Mouse (Mus musculus) retina, embryonic 14.5 days (tissue): ENCODE results near the gene Slc39a11.
A peak's percentile ranks its signal among the peaks of the same experiment; 100 is the strongest.

Experiments
- DNase-seq: peaks from one replicate; pipeline ENCODE4 v3.0.0-alpha.2; 2015; ENCODE audit warnings: low spot score

Gene Slc39a11

DNA sequence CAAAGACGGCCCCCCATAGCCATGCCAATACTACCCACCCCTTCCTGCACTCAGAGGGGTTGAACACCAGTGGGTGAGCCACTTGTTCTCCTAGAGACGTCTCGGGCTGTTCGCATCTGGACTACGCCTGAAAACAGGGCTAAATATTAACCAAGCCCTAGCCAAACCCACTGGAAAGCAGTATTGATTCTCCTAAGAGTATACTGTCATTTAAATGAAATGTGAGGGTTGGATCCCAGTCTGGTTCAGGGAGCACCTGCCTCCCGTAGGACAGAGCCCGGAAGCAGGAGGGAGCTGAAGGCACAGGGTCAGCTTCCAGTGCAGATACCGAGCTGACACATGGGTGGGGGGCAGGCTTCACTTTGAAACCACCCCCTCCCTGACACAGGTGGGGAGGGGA lies 18.0 kb downstream of the Slc39a11 start:
- no peak for DNase-seq

DNA sequence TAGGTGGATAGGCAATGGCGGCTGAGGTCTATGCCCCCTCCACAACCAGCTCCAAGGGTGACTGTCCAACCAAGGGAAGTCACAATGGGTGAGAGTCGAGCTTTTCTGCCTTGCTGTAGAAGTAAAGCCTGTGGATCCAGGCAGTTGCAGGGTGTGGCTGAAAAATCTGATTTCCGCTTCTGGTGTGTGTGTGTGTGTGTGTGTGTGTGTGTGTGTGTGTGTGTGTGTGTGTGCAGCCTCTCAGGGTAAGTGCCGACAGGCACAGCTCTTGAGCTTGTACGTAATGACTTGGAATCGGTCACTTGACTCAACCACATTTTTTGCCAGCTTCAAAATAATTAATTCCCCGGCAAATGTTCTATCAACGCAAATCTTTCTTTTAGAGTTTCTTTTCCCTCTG lies 18.6 kb downstream of the Slc39a11 start:
- DNase-seq: no peak

DNA sequence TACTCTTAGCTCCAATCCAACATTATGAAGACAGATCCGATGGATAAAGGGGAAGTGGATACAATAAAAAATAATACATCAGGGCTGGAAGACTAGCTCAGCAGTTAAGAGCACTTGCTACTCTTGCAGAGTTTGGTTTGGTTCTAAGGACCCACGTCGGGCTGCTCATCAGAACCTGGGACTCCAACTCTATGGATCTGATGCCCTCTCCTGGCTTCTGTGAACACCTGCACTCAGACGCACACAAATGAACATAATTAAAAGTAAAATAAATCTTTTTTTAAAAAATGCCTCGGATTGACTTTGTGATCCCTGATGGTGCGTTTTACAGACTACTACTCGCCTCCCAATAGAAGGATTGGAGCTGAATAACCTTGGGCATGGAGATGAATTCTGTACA lies 19.2 kb downstream of the Slc39a11 start:
- peak; percentile 27 for DNase-seq

DNA sequence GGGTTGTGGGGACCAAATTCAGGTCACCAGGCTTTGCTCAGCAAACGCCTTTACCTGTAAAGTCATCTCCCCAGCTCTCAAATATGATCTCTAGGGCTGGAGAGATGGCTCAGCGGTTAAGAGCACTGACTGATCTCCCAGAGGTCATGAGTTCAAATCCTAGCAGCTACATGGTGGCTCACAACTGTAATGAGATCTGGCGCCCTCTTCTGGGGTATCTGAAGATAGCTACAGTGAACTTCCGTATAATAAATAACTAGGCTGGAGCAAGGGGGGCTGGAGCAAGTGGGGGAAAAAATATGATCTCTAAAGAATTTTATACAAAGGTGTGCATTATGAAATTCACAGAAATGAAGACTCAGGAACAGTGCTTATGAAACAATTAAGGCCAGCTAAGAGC lies 22.1 kb downstream of the Slc39a11 start:
- DNase-seq: peak; percentile 67

DNA sequence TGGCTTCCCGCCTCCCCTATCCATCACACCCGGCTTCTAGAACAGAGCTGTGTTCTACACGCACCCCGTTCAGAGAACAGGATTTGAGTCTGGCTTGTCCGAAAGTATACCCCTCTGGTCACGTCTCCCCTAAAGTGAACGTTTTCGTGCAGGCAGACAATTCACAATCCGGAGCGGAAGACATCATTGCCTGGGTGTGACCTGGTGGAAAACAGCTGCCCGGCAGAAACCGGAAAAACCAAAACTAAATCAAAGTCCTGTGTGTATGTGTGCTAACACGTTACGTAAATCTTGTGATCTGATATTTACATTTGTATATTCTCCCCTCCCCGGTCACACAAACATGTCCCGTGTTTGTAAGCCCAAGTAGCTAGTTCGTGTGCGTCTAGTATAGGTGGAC lies 24.4 kb downstream of the Slc39a11 start:
- no peak for DNase-seq

DNA sequence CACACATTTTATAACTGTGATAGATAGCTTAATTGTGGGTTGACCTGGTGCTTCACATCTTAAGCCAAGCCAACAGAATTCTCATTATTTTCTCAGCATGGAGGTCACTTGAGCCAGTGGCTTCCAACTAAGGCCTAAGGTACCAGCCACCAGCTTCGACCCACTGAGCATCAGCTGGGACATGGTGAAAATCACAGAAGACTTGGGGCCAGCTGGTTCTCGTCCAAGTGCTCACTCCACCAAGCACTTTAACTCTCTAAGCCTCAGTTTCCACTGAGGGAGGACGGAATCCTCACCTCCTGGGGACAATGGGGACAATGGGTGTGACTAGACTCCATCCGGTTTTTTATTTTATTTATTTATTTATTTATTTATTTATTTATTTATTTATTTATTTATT lies 27.9 kb downstream of the Slc39a11 start:
- DNase-seq: no peak

DNA sequence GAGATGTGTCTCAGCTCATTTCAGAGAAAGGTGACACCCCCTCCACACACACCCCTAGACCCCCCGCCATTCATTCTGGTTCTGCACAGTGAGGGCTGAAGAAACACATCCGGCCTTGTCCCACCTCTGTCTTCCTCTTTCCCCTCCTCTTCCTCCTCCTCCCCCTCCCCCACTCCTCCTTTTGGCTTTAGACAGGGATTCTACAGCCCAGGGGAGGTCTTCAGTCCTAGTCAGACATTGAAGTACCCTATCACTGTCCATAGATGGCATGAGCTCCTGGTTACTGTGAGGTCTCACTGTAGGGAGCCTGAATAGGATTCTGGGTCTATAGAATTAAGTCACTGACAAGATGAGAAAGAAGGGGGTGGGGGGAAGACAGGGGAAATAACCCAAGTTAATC lies 28.9 kb downstream of the Slc39a11 start:
- no peak for DNase-seq

DNA sequence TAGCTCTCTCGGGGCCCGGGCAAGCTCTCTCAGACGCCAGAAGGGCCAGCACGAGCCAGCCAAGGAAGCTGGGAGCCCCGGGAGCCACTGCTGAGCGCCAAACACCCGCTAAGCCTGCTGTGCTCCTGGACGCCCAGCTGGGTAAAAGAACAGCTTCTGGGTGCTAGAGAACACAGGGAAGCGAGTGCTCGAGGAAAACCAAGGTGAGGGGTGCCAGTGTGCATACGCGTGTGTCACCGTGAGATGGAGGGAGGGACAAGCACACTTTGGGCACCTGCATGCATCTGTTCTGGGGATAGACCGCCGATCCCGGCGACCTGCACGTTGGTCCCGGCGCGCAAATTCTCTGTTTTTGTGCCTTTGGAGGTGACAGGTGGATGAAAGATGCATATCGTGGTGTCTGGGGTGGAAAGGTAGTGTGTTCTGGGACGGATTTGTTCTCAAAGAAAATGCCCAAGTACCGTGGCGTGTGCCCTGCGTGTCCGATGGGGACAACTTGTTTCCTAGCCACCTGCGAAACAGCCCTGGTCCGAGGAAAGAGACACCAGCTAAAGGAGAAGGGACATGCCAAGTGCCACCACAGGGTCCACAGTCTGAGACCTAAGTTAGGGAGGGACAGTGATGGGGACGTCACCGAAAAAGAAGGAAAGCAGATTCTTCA lies 30.3 kb downstream of the Slc39a11 start:
- no peak for DNase-seq

DNA sequence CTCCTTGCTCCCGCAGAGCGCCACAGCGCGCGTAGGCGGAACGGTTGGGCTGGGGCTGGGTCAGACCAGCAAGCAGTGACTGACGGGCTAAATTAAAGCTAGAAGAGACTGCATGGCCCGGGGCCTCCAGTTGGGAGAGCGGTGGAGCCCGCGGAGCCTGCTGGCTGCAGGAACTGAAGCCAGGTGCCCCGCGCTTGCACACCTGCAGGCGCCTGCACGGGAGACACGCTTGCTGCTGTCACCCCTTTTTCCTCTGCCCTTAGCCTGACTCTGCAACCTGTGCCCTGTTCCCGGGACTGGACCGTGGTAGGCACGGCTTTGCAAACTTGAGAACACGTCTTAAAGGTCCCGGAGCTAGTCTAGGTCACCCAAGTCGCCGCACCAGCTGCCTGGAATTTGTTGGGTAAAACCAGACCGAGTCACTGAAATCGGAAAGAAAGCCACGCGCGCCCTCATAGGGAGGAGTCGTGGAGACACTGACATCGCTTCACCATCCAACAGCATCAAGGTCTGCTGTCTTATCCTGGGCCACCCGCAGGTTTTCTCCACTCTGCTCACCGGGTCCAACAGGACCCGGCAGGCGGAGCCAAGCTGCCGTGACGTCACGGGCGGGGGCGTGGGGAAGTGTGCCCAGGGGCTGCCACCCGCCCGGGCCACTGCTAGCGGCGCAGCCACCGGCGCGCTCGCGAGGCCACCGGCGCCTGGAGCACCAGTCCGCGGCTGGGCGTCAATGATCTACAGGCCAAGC lies 31.0 kb downstream of the Slc39a11 start, which contains the start of gene Sstr2:
Gene Sstr2 (plus strand): TSS at position 671 of the 748 bp plus-strand sequence.
- DNase-seq: peak; percentile 84

DNA sequence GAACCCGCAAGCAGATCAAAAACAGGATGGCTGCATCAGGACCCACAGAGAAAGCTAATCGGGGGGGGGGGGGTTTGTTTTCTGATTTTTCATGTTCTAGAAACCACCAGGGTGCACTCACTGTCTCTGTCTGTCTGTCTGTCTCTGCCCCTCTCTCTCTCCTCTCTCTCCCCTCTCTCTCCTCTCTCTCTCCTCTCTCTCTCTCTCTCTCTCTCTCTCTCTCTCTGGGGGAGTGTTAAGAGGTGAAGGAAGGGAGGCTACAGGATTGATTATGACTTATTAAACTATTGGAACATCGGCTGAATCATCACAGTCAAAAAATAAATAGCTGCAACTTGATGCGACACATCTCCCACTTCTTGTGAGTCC lies 31.6 kb downstream of the Slc39a11 start:
- DNase-seq: no peak

DNA sequence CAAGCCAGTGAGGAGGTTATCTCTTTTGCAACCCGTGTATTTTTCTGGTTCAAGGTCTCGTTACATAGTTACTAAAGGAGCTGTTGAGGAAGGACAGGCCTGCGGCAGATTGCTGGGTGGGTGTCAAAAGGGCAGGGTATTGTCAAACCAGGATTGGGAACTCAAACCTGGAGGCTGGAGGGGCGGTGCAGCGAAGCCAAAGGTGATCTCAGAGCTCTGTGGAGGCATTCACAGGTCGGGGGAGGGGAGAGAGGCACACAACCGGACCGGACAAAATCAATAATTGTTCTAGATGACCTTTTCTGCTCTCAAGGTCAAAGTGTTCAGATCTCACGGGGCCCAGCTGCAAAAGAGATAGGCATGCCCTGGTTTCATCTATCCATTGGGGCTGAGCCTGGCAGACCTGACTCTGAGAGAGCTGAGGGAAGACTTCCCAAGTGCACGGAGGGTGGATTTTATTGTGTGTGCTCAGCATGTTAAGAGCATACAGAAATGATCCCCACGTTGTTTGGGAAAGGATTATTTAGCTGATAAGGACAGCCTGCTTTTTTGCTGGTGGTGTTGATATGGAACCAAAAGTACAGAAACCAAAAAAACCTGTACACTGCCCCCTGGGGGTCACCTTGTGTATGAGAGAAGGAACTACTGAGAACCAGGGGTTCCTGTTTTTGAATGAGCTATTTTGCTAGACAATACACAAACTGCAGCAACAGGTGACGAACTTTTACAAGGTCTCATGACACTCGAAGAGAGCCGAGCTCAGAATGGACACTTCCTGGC lies 32.6 kb downstream of the Slc39a11 start:
- peak; percentile 89 for DNase-seq

DNA sequence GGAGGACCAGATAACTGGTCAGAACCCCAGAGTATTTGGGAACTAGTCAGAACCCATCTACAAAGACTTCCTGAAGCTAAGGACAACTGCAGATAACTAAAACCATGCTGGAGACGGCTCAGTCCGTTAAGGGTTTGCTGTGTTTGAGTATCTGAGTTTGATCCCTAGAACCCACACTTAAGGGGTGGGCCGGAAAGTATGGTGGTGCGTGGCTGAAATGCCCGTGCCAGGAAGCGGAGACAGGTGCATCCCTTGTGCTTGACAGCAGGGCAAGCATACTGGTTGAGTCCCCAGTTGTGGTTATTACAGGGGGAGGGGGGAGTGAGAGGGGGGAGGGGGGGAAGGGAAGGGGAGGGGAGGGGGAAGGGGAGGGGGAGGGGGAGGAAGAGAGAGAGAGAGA lies 35.4 kb downstream of the Slc39a11 start:
- DNase-seq: no peak

DNA sequence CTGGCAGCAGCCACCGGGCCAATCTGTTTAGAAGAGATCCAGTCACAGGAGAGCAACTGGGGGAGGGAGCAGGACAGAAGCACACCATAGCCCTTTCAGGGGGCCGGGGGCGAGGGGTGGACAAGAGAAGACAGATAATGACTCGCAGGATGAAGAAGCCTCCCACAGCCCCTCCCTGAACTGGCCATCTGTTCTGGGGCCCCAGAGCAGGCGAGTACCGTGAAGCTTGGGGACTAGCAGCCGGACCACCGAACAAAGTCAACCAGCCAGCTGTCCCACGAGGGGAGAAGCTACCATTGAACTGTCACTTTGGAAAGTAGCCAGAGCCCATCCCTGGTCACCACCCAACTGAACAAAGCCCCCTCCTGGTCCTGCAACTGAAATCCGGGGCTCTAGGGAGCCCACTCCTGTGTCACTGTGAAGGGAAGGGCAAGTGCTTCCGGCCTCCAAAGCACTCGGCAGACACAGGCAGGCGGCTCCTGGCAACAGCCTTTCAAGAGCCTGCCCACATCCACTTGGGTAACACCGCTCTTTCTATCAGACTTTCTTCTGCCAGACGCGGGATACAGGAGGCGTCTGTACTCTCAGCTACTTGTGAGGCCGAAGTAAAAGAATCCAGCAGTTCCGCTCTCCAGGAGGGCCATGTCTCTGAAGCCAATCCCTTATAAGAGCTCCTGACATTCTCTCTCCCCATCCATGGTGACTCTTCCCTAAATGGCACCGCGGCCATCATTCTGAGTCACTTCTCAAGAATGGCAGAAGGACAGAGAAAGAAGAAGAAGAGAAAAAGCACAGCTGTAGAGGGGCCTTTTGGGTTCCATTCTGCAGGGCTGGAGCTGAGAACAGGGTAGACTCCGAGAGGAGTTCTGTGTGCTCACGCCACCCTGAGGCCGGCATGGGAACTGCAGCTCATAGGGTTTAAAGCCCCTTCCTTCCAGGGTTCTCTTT lies 37.9 kb downstream of the Slc39a11 start:
- peak; percentile 82 for DNase-seq

DNA sequence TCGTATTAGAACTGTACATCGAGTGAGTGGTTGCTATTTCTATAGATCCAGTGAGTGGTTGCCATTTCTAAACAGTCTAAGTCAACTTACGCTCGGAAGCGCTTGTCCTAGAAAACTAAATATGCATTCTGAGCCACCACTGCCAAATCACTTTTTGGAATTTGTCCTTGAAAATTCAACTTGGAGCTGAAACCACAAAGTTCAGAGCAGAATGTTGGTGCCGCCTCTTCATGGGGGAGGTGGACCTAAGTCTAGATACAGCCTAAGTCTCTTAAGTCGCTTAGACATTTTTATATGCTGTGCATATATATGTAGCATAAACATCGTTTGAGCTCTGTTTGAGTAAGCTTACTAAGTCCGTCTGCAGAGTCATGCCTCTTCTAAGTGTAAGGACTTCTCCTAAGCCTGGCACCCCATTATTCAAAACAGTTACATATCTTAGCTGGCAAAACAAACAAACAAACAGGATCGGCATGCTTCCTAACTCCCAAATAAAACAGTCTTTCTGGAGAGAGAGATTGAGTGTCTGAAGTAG lies 38.7 kb downstream of the Slc39a11 start:
- no peak for DNase-seq

DNA sequence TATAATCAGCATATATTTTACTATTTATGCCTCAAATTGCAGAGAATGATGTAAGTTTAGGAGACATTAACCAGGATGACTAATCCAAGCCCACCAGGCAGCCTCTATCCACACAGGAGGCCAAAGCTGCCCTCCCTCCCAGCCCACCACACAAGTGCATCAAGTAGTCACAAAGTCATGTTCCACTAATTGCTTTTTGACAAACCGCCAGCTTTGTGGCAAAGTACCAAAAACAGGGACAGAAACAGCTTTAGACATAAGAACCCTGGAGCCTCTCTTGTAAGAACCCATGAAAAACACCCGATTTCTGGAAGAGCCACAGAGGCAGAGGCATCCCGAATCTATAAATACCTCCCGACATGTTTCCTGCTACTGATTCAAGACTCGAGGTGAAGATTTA lies 39.6 kb downstream of the Slc39a11 start:
- no peak for DNase-seq

DNA sequence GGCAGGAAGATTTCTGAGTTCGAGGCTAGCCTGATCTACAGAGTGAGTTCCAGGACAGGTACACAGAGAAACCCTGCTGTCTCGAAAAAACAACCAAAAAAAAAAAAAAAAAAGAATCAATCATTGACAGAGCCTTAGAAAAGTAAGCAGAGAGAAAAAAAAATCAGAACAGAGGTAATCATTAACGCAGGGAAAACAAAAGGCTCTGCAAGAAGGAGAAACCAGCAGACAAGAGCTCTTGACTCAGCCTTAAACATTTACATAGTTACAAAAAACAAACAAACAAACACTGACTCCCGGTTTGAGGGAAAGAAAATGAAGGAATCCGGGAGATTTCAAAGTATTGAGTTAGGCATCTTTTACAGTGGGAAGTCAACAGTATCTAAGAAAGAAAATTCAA lies 40.3 kb downstream of the Slc39a11 start:
- no peak for DNase-seq

DNA sequence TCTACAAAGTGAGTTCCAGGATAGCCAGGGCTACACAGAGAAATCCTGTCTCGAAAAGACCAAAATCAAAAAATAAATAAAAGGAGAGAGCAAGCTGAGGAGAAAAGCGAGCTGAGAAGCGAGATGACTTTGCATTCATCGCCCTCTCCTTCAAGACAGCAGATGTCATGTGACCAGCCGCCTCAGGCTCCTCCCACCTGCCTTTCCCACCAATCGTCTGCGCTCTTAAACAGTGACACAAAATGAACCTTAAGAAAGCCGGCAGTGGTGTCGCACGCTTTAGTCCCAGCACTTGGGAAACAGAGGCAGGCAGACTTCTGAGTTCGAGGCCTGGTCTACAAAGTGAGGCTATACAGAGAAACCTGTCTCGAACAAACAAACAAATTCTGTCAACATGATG lies 42.3 kb downstream of the Slc39a11 start:
- DNase-seq: no peak

DNA sequence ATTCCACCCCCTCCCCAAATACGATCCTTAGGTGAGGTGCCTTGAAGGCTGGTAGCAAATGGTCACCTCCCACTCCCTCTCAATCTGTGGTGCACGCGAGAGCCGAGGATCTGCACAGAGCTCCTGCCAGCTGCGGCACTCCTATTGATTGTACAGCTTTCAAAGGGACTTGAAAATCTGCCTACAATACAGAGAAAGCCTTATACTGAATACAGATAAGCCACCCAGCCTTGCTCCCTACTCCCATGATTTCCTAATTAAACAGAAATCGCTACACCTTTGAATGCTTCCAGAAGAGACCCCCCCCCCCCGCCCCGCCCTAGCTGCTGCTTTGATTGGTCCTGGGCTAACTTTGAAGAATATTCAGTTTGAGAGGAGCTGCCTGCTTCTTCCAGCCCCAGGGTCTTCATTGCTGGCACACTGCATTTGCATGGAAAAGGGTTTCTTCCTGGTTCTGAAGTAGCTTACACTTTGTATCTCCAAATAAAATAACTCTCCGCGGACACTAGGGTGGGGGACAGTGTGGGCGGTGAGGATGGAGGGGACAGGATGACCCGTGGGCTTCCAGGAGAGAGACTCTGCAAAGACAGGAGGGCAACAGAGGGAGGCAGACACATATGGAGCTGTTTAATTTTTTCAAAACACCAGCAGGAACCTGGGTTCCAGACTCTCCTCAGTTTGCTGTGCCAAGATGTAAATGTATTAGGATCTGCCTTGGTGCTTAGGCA lies 48.1 kb downstream of the Slc39a11 start:
- DNase-seq: no peak

DNA sequence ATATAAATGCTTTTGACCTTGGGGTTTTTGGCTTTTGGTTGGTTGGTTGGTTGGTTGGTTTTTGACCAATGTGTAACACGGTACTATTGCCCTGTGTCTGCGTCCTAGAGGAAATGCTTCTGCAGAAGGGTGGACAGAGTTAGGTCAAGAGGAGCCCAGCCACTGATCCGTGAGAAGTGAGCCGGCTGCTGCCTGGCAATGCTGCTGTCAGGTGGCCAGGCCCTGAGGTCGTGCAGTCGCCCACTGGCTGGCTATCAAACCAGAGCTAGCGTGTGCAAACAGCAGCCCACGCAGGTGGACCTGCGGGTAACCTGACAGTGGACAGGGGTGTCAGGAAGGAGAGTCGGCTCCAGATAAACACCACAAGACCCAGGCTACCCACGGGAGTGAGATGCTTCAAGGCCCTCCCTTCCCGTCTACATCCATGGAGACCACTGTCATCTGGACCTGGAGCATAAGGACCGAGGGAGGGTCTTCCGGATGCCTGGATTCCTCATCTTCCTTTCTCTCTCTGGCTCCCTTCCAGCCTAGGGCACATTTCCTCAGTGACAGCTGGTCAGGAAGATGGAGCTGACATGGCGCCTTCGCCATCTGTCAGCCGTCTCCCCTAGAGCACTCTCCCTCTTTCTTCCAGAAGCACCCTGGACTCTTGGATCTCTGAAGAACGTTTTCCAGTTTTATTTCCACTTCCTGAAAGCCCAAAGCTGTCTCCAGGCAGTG lies 49.2 kb downstream of the Slc39a11 start:
- DNase-seq: no peak

DNA sequence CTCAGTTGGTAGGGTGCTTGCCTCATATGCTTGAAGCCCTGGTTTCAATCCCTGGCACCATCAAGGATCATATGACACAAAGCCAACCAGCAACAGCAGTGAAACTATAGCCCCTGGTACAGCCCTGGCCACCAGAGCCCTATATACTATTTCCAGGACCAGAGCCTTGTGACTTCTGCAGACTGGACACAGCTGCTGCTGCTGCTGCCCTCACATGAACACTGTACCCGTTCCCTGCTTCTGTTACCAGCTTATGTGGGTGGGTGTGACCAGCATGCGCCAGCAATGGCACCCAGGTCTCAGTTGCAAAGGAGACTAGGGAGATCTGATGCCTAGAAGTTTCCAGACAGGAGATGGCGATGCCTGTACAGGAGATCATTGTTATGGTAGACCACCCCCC lies 52.2 kb downstream of the Slc39a11 start:
- no peak for DNase-seq
